Mouse (Mus musculus): Measurements from ENCODE around the gene Hdac5. TPM values are rescaled to one million over a fixed set of nuclear protein-coding genes. Genes with fewer than 3 reads are reported as not detected.

Gene Hdac5
- polyA plus RNA-seq (2014; fragmentation: Nextera tagmentation; extraction: Ambion mirVana) = 35.0 and 36.8 TPM in 2 replicates

DNA sequence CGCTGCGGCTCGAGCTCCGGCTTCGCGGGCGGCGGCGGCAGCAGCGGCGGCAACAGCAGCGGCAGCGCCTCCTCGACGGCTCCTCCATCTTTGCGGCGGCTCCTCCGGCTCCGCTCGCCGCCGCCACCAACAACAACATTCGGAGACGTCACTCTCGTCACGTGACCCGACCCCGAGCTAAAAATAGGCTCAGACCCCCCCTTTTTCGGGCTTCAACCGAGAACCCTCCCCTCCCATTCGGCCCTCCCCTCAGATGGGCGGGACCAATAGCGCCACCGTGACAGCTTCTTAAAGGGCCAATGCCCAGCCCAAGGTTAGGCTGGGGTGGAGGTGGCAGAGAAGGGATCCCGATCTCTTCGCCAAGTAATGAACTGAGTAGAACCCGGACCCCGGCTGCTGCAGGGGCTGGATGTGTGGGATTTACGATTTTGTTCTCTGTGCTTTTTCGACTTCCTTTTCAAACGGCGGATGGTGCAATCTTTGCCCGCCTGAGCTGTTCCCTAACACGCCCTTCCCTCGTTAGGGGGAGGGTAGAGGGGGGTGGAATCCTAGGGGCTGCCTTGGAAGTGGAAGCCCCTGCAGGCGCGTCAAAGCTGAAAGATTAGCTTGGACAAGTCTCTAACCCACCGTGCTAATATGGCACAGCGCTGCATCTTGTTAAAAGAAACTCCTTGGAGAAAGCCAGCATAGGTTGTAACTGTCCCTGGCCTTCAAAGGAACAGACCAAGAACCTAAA is at the start of gene Hdac5:
Hdac5 (minus strand) TSS at position 161 of the 736 bp plus-strand sequence.
- Histone ChIP-seq H3K4me2 (ENCODE audit: low read depth, low read length, severe bottlenecking) (peak within 1 kb of the TSS; percentile 84), H3K9me3 (ENCODE audit: control insufficient read depth, low read length) (no peaks in the 10 kb centered on the region), H3K27ac (ENCODE audit: low read depth, low read length) (peak within 1 kb of the TSS; percentile 75), H3K4me3 (ENCODE audit: low read depth, low read length) (peak within 1 kb of the TSS; percentile 93), H3K9ac (ENCODE audit: low read length) (peak within 1 kb of the TSS; percentile 80), H3K36me3 (ENCODE audit: control insufficient read depth, insufficient read depth, low read length) (no peaks in the 10 kb centered on the region), H3K4me1 (replicated peaks; ENCODE audit: control insufficient read depth, insufficient read depth, low read length) (peaks cover 31% of the 10 kb centered on the region), H3K27me3 (ENCODE audit: control insufficient read depth, insufficient read depth, low read length) (no peaks in the 10 kb centered on the region; the same call in 1 of the 2 replicates)
- DNase-seq (ENCODE audit: low spot score) = peak; percentile 97
- peak; percentile 82 for ATAC-seq (replicated peaks; ENCODE audit: low FRiP score)
- WGBS = under 1% methylated on average over 49 of the region's 49 CpGs

DNA sequence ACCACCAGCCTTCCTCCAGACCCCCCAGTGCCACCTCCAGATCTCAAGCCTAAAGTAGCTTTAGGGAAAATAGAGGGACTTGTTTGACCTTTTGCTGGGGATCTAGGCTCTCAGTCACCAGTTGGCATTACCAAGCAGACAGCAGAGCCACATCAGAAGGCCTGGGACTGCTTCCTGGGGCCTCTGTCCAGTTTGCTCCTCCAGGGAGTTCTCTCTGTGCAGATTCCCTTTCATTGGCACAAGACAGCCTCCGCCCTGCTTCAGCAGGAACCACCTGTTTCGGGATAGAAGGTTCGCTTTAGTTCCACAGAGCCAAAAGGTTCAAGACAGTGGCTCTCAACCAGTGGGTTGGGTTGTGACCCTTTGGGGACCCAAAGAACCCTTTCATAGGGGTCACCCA is 49.6 kb upstream of the Hdac5 start:
- WGBS = 87% methylated on average over 3 of the region's 3 CpGs
- H3K9me3 ChIP-seq (ENCODE audit: control insufficient read depth, low read length) = no peaks in the 10 kb centered on the region
- H3K27ac ChIP-seq (ENCODE audit: low read depth, low read length) = no peak overlapping the region
- no peak for DNase-seq (ENCODE audit: low spot score)
- no peak overlapping the region for H3K9ac ChIP-seq (ENCODE audit: low read length)
- H3K27me3 ChIP-seq (ENCODE audit: control insufficient read depth, insufficient read depth, low read length) = peaks cover 7% of the 10 kb centered on the region; the same call in 1 of the 2 replicates
- no peak overlapping the region for H3K4me3 ChIP-seq (ENCODE audit: low read depth, low read length)
- H3K4me2 ChIP-seq (ENCODE audit: low read depth, low read length, severe bottlenecking) = no peak overlapping the region
- no peak for ATAC-seq (replicated peaks; ENCODE audit: low FRiP score)
- peaks cover 5% of the 10 kb centered on the region; the same call in 1 of the 2 replicates for H3K4me1 ChIP-seq (replicated peaks; ENCODE audit: control insufficient read depth, insufficient read depth, low read length)
- H3K36me3 ChIP-seq (ENCODE audit: control insufficient read depth, insufficient read depth, low read length) = no peaks in the 10 kb centered on the region

DNA sequence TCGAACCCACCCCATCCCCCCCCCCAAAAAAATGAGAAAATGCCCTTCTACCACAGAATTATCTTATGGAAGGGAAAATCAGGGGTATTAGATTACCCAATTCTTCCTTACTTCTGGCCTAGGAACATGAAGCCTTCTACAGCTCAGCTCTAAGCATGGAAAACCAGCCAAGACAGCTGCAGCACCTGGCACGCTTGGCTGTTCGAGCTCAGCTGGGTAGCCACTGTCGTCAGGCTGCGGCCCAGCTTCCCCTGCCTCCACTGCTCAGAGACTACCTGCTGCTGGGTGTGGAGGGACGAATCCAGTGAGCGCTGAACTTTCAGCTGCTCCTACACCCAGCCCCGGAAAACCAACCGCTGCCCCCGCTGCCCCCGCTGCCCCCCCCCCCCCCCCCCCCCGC is 47.8 kb upstream of the Hdac5 start:
- Histone ChIP-seq H3K4me3 (ENCODE audit: low read depth, low read length) (no peak overlapping the region), H3K4me2 (ENCODE audit: low read depth, low read length, severe bottlenecking) (no peak overlapping the region), H3K4me1 (replicated peaks; ENCODE audit: control insufficient read depth, insufficient read depth, low read length) (peaks cover 5% of the 10 kb centered on the region; the same call in 1 of the 2 replicates), H3K9me3 (ENCODE audit: control insufficient read depth, low read length) (no peaks in the 10 kb centered on the region), H3K9ac (ENCODE audit: low read length) (no peak overlapping the region), H3K27ac (ENCODE audit: low read depth, low read length) (no peak overlapping the region), H3K36me3 (ENCODE audit: control insufficient read depth, insufficient read depth, low read length) (no peaks in the 10 kb centered on the region), H3K27me3 (ENCODE audit: control insufficient read depth, insufficient read depth, low read length) (peaks cover 7% of the 10 kb centered on the region; the same call in 1 of the 2 replicates)
- ATAC-seq (replicated peaks; ENCODE audit: low FRiP score) = no peak
- DNase-seq (ENCODE audit: low spot score) = no peak
- 55% methylated on average over 10 of the region's 12 CpGs for WGBS

DNA sequence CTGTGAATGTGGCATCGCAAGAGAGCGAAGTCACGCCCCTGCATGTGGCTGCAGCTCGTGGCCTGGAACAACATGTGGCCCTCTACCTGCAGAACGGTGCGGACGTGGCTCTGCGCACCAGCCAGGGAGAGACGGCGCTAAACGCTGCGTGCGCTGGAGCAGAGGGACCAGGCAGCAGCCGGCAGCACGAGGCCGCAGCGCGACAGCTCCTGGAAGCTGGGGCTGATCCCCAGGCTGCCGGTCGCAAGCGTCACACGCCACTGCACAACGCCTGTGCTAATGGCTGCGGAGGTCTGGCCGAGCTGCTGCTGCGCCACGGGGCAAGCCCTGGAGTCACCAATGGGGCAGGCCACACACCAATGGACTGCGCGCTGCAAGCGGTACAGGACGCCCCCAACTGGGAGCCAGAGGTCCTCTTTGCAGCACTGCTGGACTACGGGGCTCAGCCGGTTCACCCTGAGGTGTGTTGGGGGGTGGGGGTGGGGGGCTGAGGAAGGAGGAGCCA is 46.5 kb upstream of the Hdac5 start:
- Histone ChIP-seq H3K9ac (ENCODE audit: low read length) (peak overlapping the region; percentile 48), H3K36me3 (ENCODE audit: control insufficient read depth, insufficient read depth, low read length) (no peaks in the 10 kb centered on the region), H3K27ac (ENCODE audit: low read depth, low read length) (no peak overlapping the region), H3K4me3 (ENCODE audit: low read depth, low read length) (peak overlapping the region; percentile 23), H3K4me1 (replicated peaks; ENCODE audit: control insufficient read depth, insufficient read depth, low read length) (peaks cover 5% of the 10 kb centered on the region; the same call in 1 of the 2 replicates), H3K4me2 (ENCODE audit: low read depth, low read length, severe bottlenecking) (peak overlapping the region; percentile 63), H3K9me3 (ENCODE audit: control insufficient read depth, low read length) (no peaks in the 10 kb centered on the region), H3K27me3 (ENCODE audit: control insufficient read depth, insufficient read depth, low read length) (peaks cover 7% of the 10 kb centered on the region; the same call in 1 of the 2 replicates)
- ATAC-seq (replicated peaks; ENCODE audit: low FRiP score) (peak; percentile 53; the same call in 1 of the 2 replicates), DNase-seq (ENCODE audit: low spot score) (peak; percentile 79)
- 1% methylated on average over 33 of the region's 33 CpGs for WGBS

DNA sequence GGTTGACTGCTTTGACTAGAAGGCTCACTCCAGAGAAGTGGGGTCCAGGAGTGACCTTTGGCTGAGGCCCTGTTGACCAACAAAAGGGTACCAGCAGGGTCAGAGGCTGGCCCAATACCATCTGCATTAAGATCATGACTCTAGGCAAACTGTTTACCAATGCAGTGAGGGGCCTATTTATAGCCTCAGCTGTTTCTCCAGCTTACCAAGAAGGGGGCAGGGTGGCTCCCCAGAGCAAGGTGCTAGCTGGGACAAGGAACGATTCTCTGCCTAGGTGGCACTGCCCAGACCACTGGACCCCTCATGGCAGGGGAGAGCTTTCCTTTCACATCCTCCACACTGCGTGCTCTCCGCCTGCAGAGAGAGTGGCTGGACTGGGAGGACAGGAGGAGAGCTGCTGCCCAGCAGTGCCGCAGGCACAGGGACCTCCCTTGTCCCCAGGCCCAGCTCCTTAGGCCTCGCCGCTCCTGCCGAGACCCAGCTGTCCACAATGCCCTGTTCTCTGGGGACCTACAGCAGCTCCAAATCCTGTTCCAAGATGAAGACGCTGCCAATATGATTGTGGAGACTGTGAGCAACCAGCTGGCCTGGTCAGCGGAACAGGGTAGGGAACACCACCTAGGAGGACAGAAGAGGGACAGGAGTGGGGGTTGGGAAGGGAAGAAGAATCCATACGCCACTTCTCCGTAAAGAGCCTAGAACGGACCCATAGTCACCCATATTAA is 38.7 kb upstream of the Hdac5 start, which contains the start of gene Asb16:
Asb16 (plus strand) TSS at position 224 of the 725 bp plus-strand sequence.
- H3K36me3 ChIP-seq (ENCODE audit: control insufficient read depth, insufficient read depth, low read length) = no peaks in the 10 kb centered on the region
- no peaks in the 10 kb centered on the region for H3K9me3 ChIP-seq (ENCODE audit: control insufficient read depth, low read length)
- no peak within 1 kb of the TSS for H3K4me3 ChIP-seq (ENCODE audit: low read depth, low read length)
- no peak within 1 kb of the TSS for H3K9ac ChIP-seq (ENCODE audit: low read length)
- no peak within 1 kb of the TSS for H3K4me2 ChIP-seq (ENCODE audit: low read depth, low read length, severe bottlenecking)
- 0 out of 2 replicates have a peak, but pooled peaks cover 2% of the 10 kb centered on the region for H3K4me1 ChIP-seq (replicated peaks; ENCODE audit: control insufficient read depth, insufficient read depth, low read length)
- DNase-seq (ENCODE audit: low spot score) (no peak), ATAC-seq (replicated peaks; ENCODE audit: low FRiP score) (no peak)
- no peak within 1 kb of the TSS for H3K27ac ChIP-seq (ENCODE audit: low read depth, low read length)
- no peaks in the 10 kb centered on the region for H3K27me3 ChIP-seq (ENCODE audit: control insufficient read depth, insufficient read depth, low read length)
- 90% methylated on average over 12 of the region's 12 CpGs for whole genome bisulfite sequencing

DNA sequence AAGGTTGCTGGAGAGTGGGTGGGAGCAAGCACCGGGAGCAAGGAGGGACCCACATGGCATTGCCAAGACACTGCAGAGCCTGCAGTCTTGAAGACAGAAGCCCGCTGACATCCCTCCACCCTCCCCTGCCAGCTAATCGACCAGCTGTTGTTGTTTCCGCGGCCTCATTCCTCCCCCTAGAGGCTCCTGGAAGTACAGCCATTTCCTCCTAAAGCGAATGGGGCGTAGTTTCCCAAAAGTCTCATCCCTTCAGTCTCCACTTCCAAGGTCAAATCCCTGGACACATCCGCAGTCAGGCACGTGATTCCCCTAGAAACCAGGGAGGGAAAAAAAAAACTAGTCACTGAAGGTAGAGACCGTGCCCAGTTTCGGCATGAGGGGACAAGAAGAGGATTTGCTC is 37.5 kb upstream of the Hdac5 start:
- H3K27me3 ChIP-seq (ENCODE audit: control insufficient read depth, insufficient read depth, low read length) = no peaks in the 10 kb centered on the region
- no peaks in the 10 kb centered on the region for H3K9me3 ChIP-seq (ENCODE audit: control insufficient read depth, low read length)
- H3K4me2 ChIP-seq (ENCODE audit: low read depth, low read length, severe bottlenecking) = no peak overlapping the region
- DNase-seq (ENCODE audit: low spot score) (peak; percentile 85), ATAC-seq (replicated peaks; ENCODE audit: low FRiP score) (no peak)
- 0 out of 2 replicates have a peak, but pooled peaks cover 2% of the 10 kb centered on the region for H3K4me1 ChIP-seq (replicated peaks; ENCODE audit: control insufficient read depth, insufficient read depth, low read length)
- H3K27ac ChIP-seq (ENCODE audit: low read depth, low read length) = no peak overlapping the region
- H3K9ac ChIP-seq (ENCODE audit: low read length) = no peak overlapping the region
- 6% methylated on average over 11 of the region's 11 CpGs for WGBS
- no peaks in the 10 kb centered on the region; the same call in 1 of the 2 replicates for H3K36me3 ChIP-seq (ENCODE audit: control insufficient read depth, insufficient read depth, low read length)
- H3K4me3 ChIP-seq (ENCODE audit: low read depth, low read length) = no peak overlapping the region

DNA sequence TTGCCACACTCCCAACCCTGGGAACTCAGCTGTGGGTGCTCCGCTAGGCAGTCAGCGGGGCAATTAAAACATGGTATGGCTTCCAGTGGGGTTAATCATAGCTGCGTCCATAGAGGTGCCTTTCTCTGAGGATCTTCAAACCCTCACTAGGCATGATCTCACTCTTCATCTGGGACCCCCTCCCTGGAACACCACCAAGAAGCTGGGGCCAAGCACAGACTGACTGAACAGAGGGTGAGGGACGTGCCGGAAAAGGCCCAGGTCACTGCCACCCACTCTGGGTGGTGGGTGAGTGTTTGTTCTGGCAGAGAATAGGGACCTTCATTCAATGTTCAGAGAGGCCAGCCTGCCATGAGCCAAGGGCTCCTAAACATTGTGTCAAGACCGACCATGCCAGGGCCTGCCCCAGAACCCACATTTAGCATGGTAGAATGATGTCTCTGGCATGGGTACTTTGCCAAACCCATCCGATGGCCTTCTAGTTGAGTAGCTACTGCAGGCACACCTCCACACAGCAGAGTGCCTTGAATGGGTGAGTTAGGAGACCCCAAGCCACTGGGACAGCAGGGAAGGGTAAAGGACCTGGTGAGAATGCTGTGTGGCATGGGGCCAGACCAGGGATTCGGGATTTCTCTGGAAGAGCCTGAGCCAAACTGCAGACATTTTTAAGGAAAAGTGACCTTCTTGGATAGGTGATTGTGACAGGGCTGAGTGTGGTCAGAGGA is 36.8 kb upstream of the Hdac5 start:
- Histone ChIP-seq H3K4me2 (ENCODE audit: low read depth, low read length, severe bottlenecking) (no peak overlapping the region), H3K4me3 (ENCODE audit: low read depth, low read length) (no peak overlapping the region), H3K4me1 (replicated peaks; ENCODE audit: control insufficient read depth, insufficient read depth, low read length) (0 out of 2 replicates have a peak, but pooled peaks cover 2% of the 10 kb centered on the region), H3K27ac (ENCODE audit: low read depth, low read length) (no peak overlapping the region), H3K9ac (ENCODE audit: low read length) (no peak overlapping the region), H3K9me3 (ENCODE audit: control insufficient read depth, low read length) (no peaks in the 10 kb centered on the region), H3K27me3 (ENCODE audit: control insufficient read depth, insufficient read depth, low read length) (no peaks in the 10 kb centered on the region), H3K36me3 (ENCODE audit: control insufficient read depth, insufficient read depth, low read length) (no peaks in the 10 kb centered on the region; the same call in 1 of the 2 replicates)
- ATAC-seq (replicated peaks; ENCODE audit: low FRiP score) = no peak
- WGBS = 90% methylated on average over 8 of the region's 8 CpGs
- DNase-seq (ENCODE audit: low spot score) = no peak

DNA sequence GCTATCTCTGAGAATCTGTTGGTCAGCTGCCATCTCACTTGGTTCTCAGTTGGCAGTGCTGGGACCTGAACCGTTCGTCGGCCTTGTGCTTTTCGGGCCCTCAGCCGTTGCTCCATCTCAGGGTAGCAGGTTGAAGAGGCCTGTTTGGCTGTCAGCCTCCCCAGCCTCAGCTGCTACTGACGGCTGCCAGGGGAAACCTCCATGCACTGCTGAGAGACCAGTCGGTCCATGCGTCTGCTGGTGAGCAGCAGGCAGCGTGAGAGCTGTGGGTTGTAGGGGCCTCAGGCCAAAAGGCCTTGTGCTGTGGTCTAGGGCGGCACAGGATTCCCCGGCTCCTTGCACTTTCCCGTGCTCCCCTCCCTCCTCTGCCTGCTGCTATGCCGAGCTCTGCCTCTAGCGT is 35.9 kb upstream of the Hdac5 start:
- no peak overlapping the region for H3K9ac ChIP-seq (ENCODE audit: low read length)
- no peak overlapping the region for H3K4me3 ChIP-seq (ENCODE audit: low read depth, low read length)
- DNase-seq (ENCODE audit: low spot score) = no peak
- H3K4me1 ChIP-seq (replicated peaks; ENCODE audit: control insufficient read depth, insufficient read depth, low read length) = 0 out of 2 replicates have a peak, but pooled peaks cover 2% of the 10 kb centered on the region
- no peaks in the 10 kb centered on the region for H3K27me3 ChIP-seq (ENCODE audit: control insufficient read depth, insufficient read depth, low read length)
- WGBS = 74% methylated on average over 14 of the region's 14 CpGs
- H3K9me3 ChIP-seq (ENCODE audit: control insufficient read depth, low read length) = no peaks in the 10 kb centered on the region
- no peaks in the 10 kb centered on the region; the same call in 1 of the 2 replicates for H3K36me3 ChIP-seq (ENCODE audit: control insufficient read depth, insufficient read depth, low read length)
- no peak for ATAC-seq (replicated peaks; ENCODE audit: low FRiP score)
- no peak overlapping the region for H3K4me2 ChIP-seq (ENCODE audit: low read depth, low read length, severe bottlenecking)
- no peak overlapping the region for H3K27ac ChIP-seq (ENCODE audit: low read depth, low read length)

Data from forebrain, embryonic 11.5 days (tissue).